Mouse (Mus musculus) CH12.LX (cell line): ENCODE measurements around the gene Klrb1c. TPM values are rescaled to one million over a fixed set of nuclear protein-coding genes. Genes with fewer than 3 reads are reported as not detected.
A peak's percentile ranks its signal among the peaks of the same experiment; 100 is the strongest.
"Not testable (repeated sequence)": the region's sequence is repeated elsewhere in the genome, so short reads cannot be mapped to it uniquely, and the experiment has no call there.

Experiments used
- DNase-seq: peaks from one replicate; pipeline ENCODE4 v3.0.0-alpha.2; 2013; ENCODE audit errors: extremely low read depth
- H3K27ac ChIP-seq: 2 replicates; pipeline ENCODE4 v1.5.1; 2012; ENCODE audit warnings: low read depth, mild to moderate bottlenecking, control low read depth, moderate library complexity; ENCODE audit not compliant: insufficient read depth
- H3K27me3 ChIP-seq: replicated peaks from 2 replicates; pipeline ENCODE3; 2012; ENCODE audit warnings: inconsistent platforms
- H3K36me3 ChIP-seq, 2 experiments: replicated peaks in 1 of 2; 2 replicates each; pipeline versions ENCODE3 to v1.6.1; 2012; ENCODE audit warnings: inconsistent platforms in 1 of 2, low read length in 1 of 2, mild to moderate bottlenecking in 1 of 2, mixed read lengths in 1 of 2, moderate library complexity in 1 of 2; ENCODE audit not compliant: control insufficient read depth in 1 of 2, insufficient read depth in 1 of 2
- H3K4me1 ChIP-seq, 2 experiments: 2 replicates each; pipeline ENCODE4 v1.6.1; 2012; ENCODE audit warnings: inconsistent platforms in 1 of 2, moderate library complexity in 1 of 2; ENCODE audit not compliant: insufficient read depth in 2 of 2, control insufficient read depth in 1 of 2
- H3K4me2 ChIP-seq: 2 replicates; pipeline ENCODE4 v1.6.1; 2012; ENCODE audit warnings: low read depth, mild to moderate bottlenecking, control low read depth; ENCODE audit not compliant: poor library complexity, insufficient read depth, severe bottlenecking
- H3K4me3 ChIP-seq, 3 experiments: fragments of 150-350 bp in 1 of 3; sonication (generic) in 1 of 3; replicated peaks in 1 of 3; 2 replicates each; pipeline versions ENCODE3 to v1.5.1; 2011 to 2012; ENCODE audit warnings: low read depth in 2 of 3, low read length in 2 of 3, mild to moderate bottlenecking in 2 of 3, moderate library complexity in 2 of 3, control low read depth in 1 of 3, improper control_type of control experiment in 1 of 3, inconsistent platforms in 1 of 3, mixed read lengths in 1 of 3; ENCODE audit not compliant: poor library complexity in 1 of 3
- H3K79me2 ChIP-seq: replicated peaks from 2 replicates; pipeline ENCODE4 v1.6.1; 2012; ENCODE audit warnings: mild to moderate bottlenecking, moderate library complexity; ENCODE audit not compliant: control insufficient read depth, poor library complexity, insufficient read depth, severe bottlenecking; ENCODE audit errors: extremely low read depth
- H3K9ac ChIP-seq: 2 replicates; pipeline ENCODE4 v1.6.1; 2012; ENCODE audit warnings: low read depth, mild to moderate bottlenecking, control low read depth, moderate library complexity; ENCODE audit not compliant: insufficient read depth
- H3K9me3 ChIP-seq: replicated peaks from 2 replicates; pipeline ENCODE3; 2012; ENCODE audit warnings: low read length, inconsistent platforms, mixed read lengths
- CHD2 ChIP-seq: IDR thresholded peaks from 2 replicates; pipeline ENCODE4 v1.6.1; 2011; ENCODE audit warnings: low read length, improper control_type of control experiment
- CTCF ChIP-seq, 2 experiments: IDR thresholded peaks in 1 of 2; conservative IDR thresholded peaks in 1 of 2; 2 replicates each; pipeline ENCODE4 v1.5.1; 2011 to 2012; ENCODE audit warnings: low read depth in 2 of 2, low read length in 2 of 2, improper control_type of control experiment in 1 of 2, inconsistent platforms in 1 of 2, mild to moderate bottlenecking in 1 of 2, moderate library complexity in 1 of 2
- E2F4 ChIP-seq: IDR thresholded peaks from 2 replicates; pipeline ENCODE4 v1.6.1; 2011; ENCODE audit warnings: low read depth, low read length, improper control_type of control experiment; ENCODE audit not compliant: insufficient replicate concordance
- ELF1 ChIP-seq: IDR thresholded peaks from 2 replicates; pipeline ENCODE4 v1.6.1; 2014; ENCODE audit warnings: low read depth, mild to moderate bottlenecking, inconsistent platforms, low read length, improper control_type of control experiment
- GABPA ChIP-seq: IDR thresholded peaks from 2 replicates; pipeline ENCODE4 v1.6.1; 2012; ENCODE audit warnings: low read depth, low read length, improper control_type of control experiment, inconsistent platforms; ENCODE audit not compliant: insufficient replicate concordance
- JUND ChIP-seq: conservative IDR thresholded peaks from 2 replicates; pipeline ENCODE4 v1.6.1; 2011; ENCODE audit warnings: low read depth, low read length, improper control_type of control experiment
- MAX ChIP-seq: IDR thresholded peaks from 2 replicates; pipeline ENCODE4 v1.6.1; 2011; ENCODE audit warnings: low read length, improper control_type of control experiment
- MAZ ChIP-seq: IDR thresholded peaks from 2 replicates; pipeline ENCODE4 v1.6.1; 2012; ENCODE audit warnings: low read depth, mild to moderate bottlenecking, inconsistent platforms, low read length, improper control_type of control experiment, moderate library complexity
- MXI1 ChIP-seq: IDR thresholded peaks from 2 replicates; pipeline ENCODE4 v1.6.1; 2011; ENCODE audit warnings: mild to moderate bottlenecking, low read depth, low read length, improper control_type of control experiment
- MYC ChIP-seq: IDR thresholded peaks from 2 replicates; pipeline ENCODE4 v1.6.1; 2011; ENCODE audit warnings: low read depth, mild to moderate bottlenecking, improper control_type of control experiment, low read length
- NELFE ChIP-seq: IDR thresholded peaks from 2 replicates; pipeline ENCODE4 v1.6.1; 2011; ENCODE audit warnings: low read depth, low read length, improper control_type of control experiment
- POLR2AphosphoS2 ChIP-seq: IDR thresholded peaks from 2 replicates; pipeline ENCODE4 v1.6.1; 2011; ENCODE audit warnings: low read depth, low read length, improper control_type of control experiment
- RAD21 ChIP-seq: IDR thresholded peaks from 2 replicates; pipeline ENCODE4 v1.6.1; 2011; ENCODE audit warnings: low read depth, mild to moderate bottlenecking, low read length, improper control_type of control experiment, moderate library complexity
- SMC3 ChIP-seq: IDR thresholded peaks from 2 replicates; pipeline ENCODE4 v1.6.1; 2011; ENCODE audit warnings: low read depth, low read length, improper control_type of control experiment
- TBP ChIP-seq: conservative IDR thresholded peaks from 2 replicates; pipeline ENCODE4 v1.6.1; 2011; ENCODE audit warnings: low read depth, low read length, improper control_type of control experiment
- TCF12 ChIP-seq: IDR thresholded peaks from 2 replicates; pipeline ENCODE4 v1.6.1; 2014; ENCODE audit warnings: low read depth, mild to moderate bottlenecking, inconsistent platforms, low read length, improper control_type of control experiment
- UBTF ChIP-seq: IDR thresholded peaks from 2 replicates; pipeline ENCODE4 v1.6.1; 2012; ENCODE audit warnings: low read depth, mild to moderate bottlenecking, inconsistent platforms, low read length, improper control_type of control experiment, moderate library complexity
- USF1 ChIP-seq: IDR thresholded peaks from 2 replicates; pipeline ENCODE4 v1.6.1; 2014; ENCODE audit warnings: low read depth, mild to moderate bottlenecking, inconsistent platforms, low read length, improper control_type of control experiment
- USF2 ChIP-seq: conservative IDR thresholded peaks from 2 replicates; pipeline ENCODE4 v1.6.1; 2011; ENCODE audit warnings: low read depth, low read length, improper control_type of control experiment
- ZC3H11A ChIP-seq: IDR thresholded peaks from 2 replicates; pipeline ENCODE4 v1.6.1; 2012; ENCODE audit warnings: low read depth, mild to moderate bottlenecking, inconsistent platforms, low read length, improper control_type of control experiment
- ZMIZ1 ChIP-seq: IDR thresholded peaks from 2 replicates; pipeline ENCODE4 v1.6.1; 2012; ENCODE audit warnings: low read depth, mild to moderate bottlenecking, inconsistent platforms, low read length, improper control_type of control experiment
- ZNF384 ChIP-seq: IDR thresholded peaks from 2 replicates; pipeline ENCODE4 v1.6.1; 2012; ENCODE audit warnings: low read depth, low read length, improper control_type of control experiment, inconsistent platforms
- dilution Hi-C: fragments of 300-500 bp; cut with MboI; formaldehyde crosslinking; loops from 2 replicates; pipeline ENCODE4 v1.14.3; 2020; ENCODE audit warnings: low sequenced_read_pairs; ENCODE audit not compliant: extremely low pct_unique_long_range_greater_than_20kb, extremely low pct_ligation_motif_present
- in situ Hi-C: fragments of 300-500 bp; cut with MboI; formaldehyde crosslinking; loops from 3 replicates; pipeline ENCODE4 v1.14.3; 2019; ENCODE audit warnings: low sequenced_read_pairs, low pct_ligation_motif_present, low pct_unique_long_range_greater_than_20kb, mixed read lengths
- polyA plus RNA-seq: library from polyadenylated mRNA; unstranded; fragments of >175 nt; gene quantifications from 2 replicates; pipeline ENCODE4 v1.2.1, GENCODE M21; 2012; ENCODE audit warnings: low read depth; ENCODE audit not compliant: insufficient read length
- total RNA-seq, 2 experiments: library from RNA; depleted of rRNA; stranded (reverse); fragments of 300-350 nt in 1 of 2; fragments of >200 nt in 1 of 2; gene quantifications; 2 replicates each; pipeline ENCODE4 v1.2.3; 2012 to 2014

Klrb1c gene
- total and polyA plus RNA-seq, 3 experiments, result not detected

GRCm38 (mm10) chr6:128768047-128768446 lies 21.0 kb downstream of the Klrb1c start:
- in situ Hi-C loops, result no loop called here
- H3K9me3 ChIP-seq, result peaks cover 6% of the 10 kb centered on the region
- dilution Hi-C loops, result no loop called here

GRCm38 (mm10) chr6:128766486-128767254 lies 22.3 kb downstream of the Klrb1c start:
- H3K4me2 ChIP-seq, result peak overlapping the region; percentile 33; the same call in 1 of the 2 replicates
- H3K36me3 ChIP-seq, H3K9me3 ChIP-seq, H3K27me3 ChIP-seq, dilution Hi-C loops, H3K79me2 ChIP-seq, H3K4me3 ChIP-seq, in situ Hi-C loops: not testable (repeated sequence)
- H3K27ac ChIP-seq, result peak overlapping the region; percentile 16
- TF ChIP-seq CTCF (conservative IDR thresholded peaks at IDR 0.05 in 1 of 2, IDR thresholded peaks at IDR 0.05 in 1 of 2; ENCODE audit: low read depth in 2 of 2, low read length in 2 of 2) (peak; percentile 47 to 76), SMC3 (peak; percentile 78), ZC3H11A (peak; percentile 26; the same call in 1 of the 2 replicates), RAD21 (peak; percentile 73)
- peak overlapping the region; percentile 30; the same call in 1 of the 2 replicates for H3K9ac ChIP-seq
- H3K4me1 ChIP-seq, result peaks cover 8 to 57% of the 10 kb centered on the region in 2 experiments; a peak in 3 of 4 replicates
- DNase-seq, result peak; percentile 86

More at GRCm38 (mm10) chr6:128768047-128768446, 21.0 kb downstream of the Klrb1c start:
- H3K27me3 ChIP-seq, result no peaks in the 10 kb centered on the region
- H3K36me3 ChIP-seq, result no peaks in the 10 kb centered on the region
- H3K27ac ChIP-seq, result no peak overlapping the region
- H3K4me3 ChIP-seq, result no peak overlapping the region
- no peak overlapping the region for H3K9ac ChIP-seq
- H3K4me2 ChIP-seq, result no peak overlapping the region
- no peak for DNase-seq
- no peaks in the 10 kb centered on the region for H3K79me2 ChIP-seq
- TF ChIP-seq MAX, result no peak
- no peak for TF ChIP-seq TCF12
- no peak for TF ChIP-seq RAD21
- no peak for TF ChIP-seq UBTF
- TF ChIP-seq E2F4, result no peak
- no peak for TF ChIP-seq MXI1
- TF ChIP-seq ZMIZ1, result no peak
- no peak for TF ChIP-seq JUND
- TF ChIP-seq POLR2AphosphoS2, result no peak
- TF ChIP-seq GABPA, result no peak
- no peak for TF ChIP-seq MYC
- TF ChIP-seq MAZ, result no peak
- no peak for TF ChIP-seq ELF1
- no peak for TF ChIP-seq TBP
- TF ChIP-seq NELFE, result no peak
- TF ChIP-seq USF1, result no peak
- no peak for TF ChIP-seq ZNF384
- no peak for TF ChIP-seq USF2
- TF ChIP-seq CHD2, result no peak
- peaks cover 8 to 57% of the 10 kb centered on the region in 2 experiments; a peak in 3 of 4 replicates for H3K4me1 ChIP-seq
